Mouse (Mus musculus) liver, embryonic 13.5 days (tissue): Measurements from ENCODE around the gene Anks1. TPM values are rescaled to one million over a fixed set of nuclear protein-coding genes. Genes with fewer than 3 reads are reported as not detected.
"Not testable (repeated sequence)": the region's sequence is repeated elsewhere in the genome, so short reads cannot be mapped to it uniquely, and the experiment has no call there.

Experiments used
- ATAC-seq: fragments of 200-750 bp; cut with Nextera tagmentation; 2 replicates; pipeline ENCODE4 v1.8.0; 2017; ENCODE audit warnings: low read depth, mild to moderate bottlenecking, moderate number of reproducible peaks, moderate library complexity
- DNase-seq: peaks from one replicate; pipeline ENCODE4 v3.0.0; 2022
- H3K27ac ChIP-seq: fragments of 300-500 bp; sonication (generic); 2 replicates; pipeline ENCODE4 v1.5.1; 2015; ENCODE audit warnings: moderate library complexity, mild to moderate bottlenecking, inconsistent platforms
- H3K27me3 ChIP-seq: fragments of 300-500 bp; sonication (generic); 2 replicates; pipeline ENCODE4 v1.6.1; 2015; ENCODE audit warnings: mild to moderate bottlenecking, inconsistent platforms
- H3K36me3 ChIP-seq: fragments of 300-500 bp; sonication (generic); 2 replicates; pipeline ENCODE4 v1.6.1; 2015; ENCODE audit warnings: mild to moderate bottlenecking, inconsistent platforms
- H3K4me1 ChIP-seq: fragments of 300-500 bp; sonication (generic); replicated peaks from 2 replicates; pipeline ENCODE4 v1.6.1; 2015; ENCODE audit warnings: inconsistent platforms
- H3K4me2 ChIP-seq: fragments of 300-500 bp; sonication (generic); 2 replicates; pipeline ENCODE4 v1.6.1; 2015; ENCODE audit warnings: inconsistent platforms, mild to moderate bottlenecking, moderate library complexity
- H3K4me3 ChIP-seq: fragments of 300-500 bp; sonication (generic); replicated peaks from 2 replicates; pipeline ENCODE4 v1.5.1; 2015; ENCODE audit warnings: mild to moderate bottlenecking, inconsistent platforms
- H3K9ac ChIP-seq: fragments of 300-500 bp; sonication (generic); 2 replicates; pipeline ENCODE4 v1.6.1; 2015; ENCODE audit warnings: mild to moderate bottlenecking, inconsistent platforms
- H3K9me3 ChIP-seq: fragments of 300-500 bp; sonication (generic); replicated peaks from 2 replicates; pipeline ENCODE4 v1.6.1; 2016; ENCODE audit warnings: inconsistent platforms
- WGBS: fragments of 180-500 bp; shearing (Covaris S2); methylation state at CpG from one replicate; pipeline ENCODE4 v1.1.7; 2015; ENCODE audit not compliant: insufficient replicate concordance; 5-methylcytosine and 5-hydroxymethylcytosine counted together
- polyA plus RNA-seq: library from polyadenylated mRNA; unstranded; fragments of >200 nt; fragmentation: Nextera tagmentation; extraction: Ambion mirVana; gene quantifications from 2 replicates; pipeline ENCODE4 v1.2.1, GENCODE M21; 2015

The Anks1 gene
- polyA plus RNA-seq, 1 experiment from 2014 or later: 3.1 TPM

- ATAC-seq: no peak
- no peak overlapping the region for H3K27ac ChIP-seq
- 78% methylated on average over 2 of the region's 2 CpGs for WGBS
- no peak for DNase-seq
- peaks cover 14% of the 10 kb centered on the region for H3K4me1 ChIP-seq
- H3K27me3 ChIP-seq: no peaks in the 10 kb centered on the region
- no peak overlapping the region for H3K4me3 ChIP-seq
- H3K9ac ChIP-seq: no peak overlapping the region
- no peaks in the 10 kb centered on the region for H3K36me3 ChIP-seq
- no peaks in the 10 kb centered on the region for H3K9me3 ChIP-seq
- no peak overlapping the region for H3K4me2 ChIP-seq
Observed at GRCm38 (mm10) chr17:27947155-27947554, 38.0 kb downstream of the Anks1 start.

GRCm38 (mm10) chr17:27953136-27953535 is 44.0 kb downstream of the Anks1 start:
- no peak overlapping the region for H3K4me3 ChIP-seq
- DNase-seq (no peak), ATAC-seq (no peak)
- no peak overlapping the region for H3K4me2 ChIP-seq
- no peak overlapping the region for H3K9ac ChIP-seq
- H3K27me3 ChIP-seq: no peaks in the 10 kb centered on the region
- no peak overlapping the region for H3K27ac ChIP-seq
- no peaks in the 10 kb centered on the region for H3K36me3 ChIP-seq
- H3K9me3 ChIP-seq: no peaks in the 10 kb centered on the region
- 66% methylated on average over 6 of the region's 6 CpGs for WGBS
- H3K4me1 ChIP-seq: peaks cover 11% of the 10 kb centered on the region

- H3K27me3 ChIP-seq: no peaks in the 10 kb centered on the region
- ATAC-seq (no peak), DNase-seq (no peak)
- WGBS: 71% methylated on average over 14 of the region's 14 CpGs
- no peak overlapping the region for H3K9ac ChIP-seq
- no peak overlapping the region for H3K4me3 ChIP-seq
- H3K27ac ChIP-seq: no peak overlapping the region
- H3K4me1 ChIP-seq: peaks cover 11% of the 10 kb centered on the region
- no peaks in the 10 kb centered on the region for H3K36me3 ChIP-seq
- no peaks in the 10 kb centered on the region for H3K9me3 ChIP-seq
- no peak overlapping the region for H3K4me2 ChIP-seq
Observed at GRCm38 (mm10) chr17:27954629-27955402, 45.7 kb downstream of the Anks1 start.

GRCm38 (mm10) chr17:27957649-27958048 is 48.5 kb downstream of the Anks1 start:
- H3K9me3 ChIP-seq: no peaks in the 10 kb centered on the region
- DNase-seq (no peak), ATAC-seq (no peak)
- 93% methylated on average over 9 of the region's 9 CpGs for WGBS
- no peak overlapping the region for H3K9ac ChIP-seq
- no peaks in the 10 kb centered on the region for H3K27me3 ChIP-seq
- H3K36me3 ChIP-seq: no peaks in the 10 kb centered on the region
- H3K4me1 ChIP-seq: peaks cover 11% of the 10 kb centered on the region
- H3K4me3 ChIP-seq: no peak overlapping the region
- H3K27ac ChIP-seq: no peak overlapping the region
- H3K4me2 ChIP-seq: no peak overlapping the region

- Histone ChIP-seq H3K36me3 (no peaks in the 10 kb centered on the region), H3K9me3 (no peaks in the 10 kb centered on the region), H3K4me3 (no peak overlapping the region), H3K4me2 (no peak overlapping the region), H3K9ac (no peak overlapping the region), H3K27me3 (no peaks in the 10 kb centered on the region), H3K4me1 (peaks cover 10% of the 10 kb centered on the region), H3K27ac (no peak overlapping the region)
- WGBS: 79% methylated on average over 21 of the region's 21 CpGs
- ATAC-seq (no peak), DNase-seq (no peak)
Observed at GRCm38 (mm10) chr17:27960128-27961111, 51.3 kb downstream of the Anks1 start.

GRCm38 (mm10) chr17:27963120-27963519 is 54.0 kb downstream of the Anks1 start:
- not testable (repeated sequence) for DNase-seq, H3K9ac ChIP-seq, ATAC-seq, H3K27me3 ChIP-seq, H3K4me1 ChIP-seq, H3K4me3 ChIP-seq, H3K36me3 ChIP-seq, H3K9me3 ChIP-seq, H3K4me2 ChIP-seq, H3K27ac ChIP-seq
- 68% methylated on average over 7 of the region's 7 CpGs for WGBS

GRCm38 (mm10) chr17:27964607-27965006 is 55.5 kb downstream of the Anks1 start:
- Histone ChIP-seq H3K4me3 (no peak overlapping the region), H3K27me3 (no peaks in the 10 kb centered on the region), H3K4me1 (peaks cover 10% of the 10 kb centered on the region), H3K27ac (no peak overlapping the region), H3K4me2 (no peak overlapping the region), H3K9me3 (no peaks in the 10 kb centered on the region), H3K36me3 (no peaks in the 10 kb centered on the region), H3K9ac (no peak overlapping the region)
- no peak for DNase-seq
- no peak for ATAC-seq
- 66% methylated on average over 4 of the region's 4 CpGs for WGBS

- Histone ChIP-seq H3K4me3 (no peak overlapping the region), H3K27ac (no peak overlapping the region), H3K27me3 (no peaks in the 10 kb centered on the region), H3K9me3 (no peaks in the 10 kb centered on the region), H3K36me3 (no peaks in the 10 kb centered on the region), H3K4me1 (peaks cover 10% of the 10 kb centered on the region), H3K9ac (no peak overlapping the region), H3K4me2 (no peak overlapping the region)
- 71% methylated on average over 10 of the region's 10 CpGs for WGBS
- ATAC-seq (no peak), DNase-seq (no peak)
Observed at GRCm38 (mm10) chr17:27965292-27965691, 56.2 kb downstream of the Anks1 start.

- Histone ChIP-seq H3K4me2 (no peak overlapping the region), H3K9ac (no peak overlapping the region)
Observed at GRCm38 (mm10) chr17:27966056-27966455, 57.0 kb downstream of the Anks1 start.

GRCm38 (mm10) chr17:27966508-27967021 is 57.5 kb downstream of the Anks1 start:
- DNase-seq (no peak), ATAC-seq (no peak)
- Histone ChIP-seq H3K4me3 (no peak overlapping the region), H3K4me1 (peaks cover 10% of the 10 kb centered on the region), H3K36me3 (no peaks in the 10 kb centered on the region), H3K27me3 (no peaks in the 10 kb centered on the region), H3K9me3 (no peaks in the 10 kb centered on the region), H3K4me2 (no peak overlapping the region), H3K9ac (no peak overlapping the region), H3K27ac (no peak overlapping the region)
- 77% methylated on average over 11 of the region's 11 CpGs for WGBS

More at GRCm38 (mm10) chr17:27966056-27966455, 57.0 kb downstream of the Anks1 start:
- no peak overlapping the region for H3K27ac ChIP-seq
- H3K4me3 ChIP-seq: no peak overlapping the region
- DNase-seq: no peak
- 58% methylated on average over 4 of the region's 4 CpGs for WGBS
- no peaks in the 10 kb centered on the region for H3K9me3 ChIP-seq
- peaks cover 10% of the 10 kb centered on the region for H3K4me1 ChIP-seq
- no peaks in the 10 kb centered on the region for H3K27me3 ChIP-seq
- no peak for ATAC-seq
- no peaks in the 10 kb centered on the region for H3K36me3 ChIP-seq

- 77% methylated on average over 7 of the region's 7 CpGs for WGBS
- DNase-seq (no peak), ATAC-seq (no peak)
- Histone ChIP-seq H3K9ac (no peak overlapping the region), H3K4me3 (no peak overlapping the region), H3K9me3 (no peaks in the 10 kb centered on the region), H3K36me3 (no peaks in the 10 kb centered on the region), H3K4me2 (no peak overlapping the region), H3K27me3 (no peaks in the 10 kb centered on the region), H3K4me1 (peaks cover 10% of the 10 kb centered on the region), H3K27ac (no peak overlapping the region)
Observed at GRCm38 (mm10) chr17:27967529-27967928, 58.4 kb downstream of the Anks1 start.
